Mouse (Mus musculus) mouse embryonic stem cell (cell line): Measurements from ENCODE around the gene H60b.

ENCODE experiments used
- in situ Hi-C, 2 experiments: fragments of 300-500 bp; cut with MboI; formaldehyde crosslinking; loops; 1 replicate in 1 of 2; 3 replicates in 1 of 2; pipeline ENCODE4 v1.14.3; 2019 to 2020; ENCODE audit warnings: low sequenced_read_pairs in 2 of 2, low pct_unique_long_range_greater_than_20kb in 1 of 2, mixed read lengths in 1 of 2; ENCODE audit not compliant: unreplicated experiment in 1 of 2

H60b gene

DNA sequence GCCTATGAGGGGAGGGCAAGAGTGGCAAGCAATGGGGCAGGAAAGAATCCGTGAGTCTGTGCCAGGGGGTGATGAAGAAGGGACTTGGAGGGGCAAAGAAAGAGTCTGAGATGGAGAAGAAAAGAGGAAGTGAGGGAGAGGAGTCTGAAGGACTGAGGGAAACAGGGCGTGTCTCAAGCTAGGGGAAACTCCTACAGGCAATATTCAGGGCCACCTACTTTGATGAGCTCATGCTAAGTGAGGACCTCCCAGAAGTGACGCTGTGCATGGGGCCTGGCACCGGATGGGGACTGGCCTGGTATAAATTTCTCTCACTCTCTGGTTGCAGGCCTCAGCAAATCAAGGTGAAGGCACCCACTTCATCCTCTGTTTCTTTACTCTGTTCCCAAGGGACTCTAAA lies 148.1 kb downstream of the H60b start:
- in situ Hi-C loops, result no loop called here

DNA sequence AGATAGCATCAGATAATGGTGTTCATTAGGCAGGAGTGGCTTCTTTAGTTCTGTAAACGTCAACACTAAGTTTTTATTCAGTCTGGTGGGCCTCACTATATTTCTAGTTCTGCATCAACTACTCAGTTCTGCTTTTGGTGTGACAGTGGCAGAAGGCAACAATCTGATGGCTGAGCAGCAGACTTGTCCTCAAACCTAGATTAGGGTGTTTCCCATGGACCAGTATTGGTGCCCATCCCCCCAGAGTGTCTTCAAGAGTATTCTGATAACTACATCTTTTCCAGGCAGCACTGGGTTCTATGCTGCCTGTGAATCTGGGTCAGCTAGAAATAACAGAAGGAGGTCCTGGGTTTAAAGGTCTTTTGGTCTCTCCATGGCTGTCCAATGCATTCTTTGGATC lies 149.8 kb downstream of the H60b start:
- in situ Hi-C loops, result no loop called here

DNA sequence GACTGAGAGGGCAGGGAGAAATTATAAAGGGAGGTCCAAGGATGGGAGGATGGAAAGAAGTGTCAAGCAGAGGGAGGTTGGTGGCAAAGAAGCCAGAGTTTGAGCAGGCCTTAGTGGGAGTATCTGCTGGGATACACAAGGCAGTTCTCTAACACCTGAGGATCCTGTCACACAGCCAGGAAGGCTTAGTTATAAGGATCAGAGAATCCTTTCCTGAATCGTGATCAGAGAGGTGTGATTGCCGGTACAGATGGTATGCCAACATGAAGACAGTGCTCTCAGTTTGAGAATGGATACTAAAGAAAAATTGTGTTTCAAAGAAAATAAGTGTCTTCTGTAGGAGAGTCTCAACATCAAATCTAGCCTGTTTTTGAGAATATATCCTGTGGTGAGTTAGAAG lies 164.5 kb downstream of the H60b start:
- in situ Hi-C loops, result loop anchor here in 1 of 2 experiments (5.0 kb wide), 1 partner anchor 36 kb away; no protein-coding TSS in a partner anchor
